Mouse (Mus musculus): Measurements from ENCODE around the gene Wfdc8.

Wfdc8 gene

GRCm38 (mm10) chr2:164563339-164564038, 49.9 kb downstream of the Wfdc8 start:
- no peak for DNase-seq (ENCODE audit: extremely low read depth, low read depth)

DNA sequence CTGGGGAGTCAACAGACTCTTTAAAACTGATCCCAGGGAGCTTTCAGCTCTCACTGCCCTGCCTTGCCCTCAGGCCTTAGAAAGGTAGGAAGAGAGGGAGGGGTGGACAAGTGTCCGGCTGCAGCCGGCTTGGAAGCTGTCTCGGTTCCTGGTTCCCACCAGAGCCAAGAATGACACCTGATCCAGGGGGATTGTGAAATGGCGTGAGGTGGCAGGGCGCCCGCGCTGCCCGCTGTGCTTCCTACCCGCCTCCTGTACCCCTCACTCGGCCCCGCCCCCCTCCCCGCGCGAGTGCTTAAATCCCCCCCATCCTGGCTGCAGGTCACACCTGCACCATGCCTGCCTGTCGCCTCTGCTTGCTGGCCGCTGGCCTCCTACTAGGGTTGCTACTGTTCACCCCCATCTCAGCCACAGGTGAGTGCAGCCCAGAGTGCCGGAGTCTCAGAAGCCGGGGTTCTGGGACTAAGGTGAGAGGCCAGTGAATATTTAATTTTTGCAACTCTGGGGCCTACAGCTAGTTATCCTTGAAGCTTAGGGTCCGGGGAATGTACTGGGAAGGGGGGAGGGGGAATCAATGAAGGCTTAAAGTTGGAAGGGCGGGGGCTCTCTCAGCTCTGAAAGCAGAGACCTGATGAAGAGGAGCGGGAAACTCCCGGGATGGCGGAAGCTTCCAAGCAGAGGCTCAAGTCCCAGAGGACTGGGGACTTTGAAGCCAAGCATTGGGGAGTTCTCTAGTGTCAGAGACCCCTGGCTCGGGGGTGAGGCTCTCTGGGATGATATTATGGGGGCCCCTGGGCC, 50.8 kb downstream of the Wfdc8 start, which contains the start of gene Wfdc2:
TSS of gene Wfdc2 (plus strand) at position 23 of the 798 bp plus-strand sequence.
- no peak for DNase-seq (ENCODE audit: extremely low read depth, low read depth)

DNA sequence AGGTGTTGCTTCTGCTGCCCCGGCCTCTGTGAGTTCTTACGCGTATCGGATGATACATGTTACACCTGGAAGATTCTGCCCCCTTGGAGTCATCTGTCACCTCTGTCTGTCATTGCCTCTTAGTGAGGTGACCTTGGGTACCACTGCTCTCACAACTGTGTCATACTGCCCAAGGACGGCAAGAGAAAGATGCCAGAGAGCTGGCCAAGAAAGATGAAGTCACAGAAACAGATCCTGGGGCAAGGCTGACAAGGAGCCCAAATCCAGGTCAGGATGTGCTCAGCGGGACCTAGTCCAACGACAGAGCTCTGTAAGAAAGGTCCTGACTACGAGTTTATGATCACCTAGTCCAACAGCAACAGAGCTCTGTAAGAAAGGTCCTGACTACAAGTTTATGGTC, 53.3 kb downstream of the Wfdc8 start:
- DNase-seq (ENCODE audit: extremely low read depth, low read depth), result no peak

DNA sequence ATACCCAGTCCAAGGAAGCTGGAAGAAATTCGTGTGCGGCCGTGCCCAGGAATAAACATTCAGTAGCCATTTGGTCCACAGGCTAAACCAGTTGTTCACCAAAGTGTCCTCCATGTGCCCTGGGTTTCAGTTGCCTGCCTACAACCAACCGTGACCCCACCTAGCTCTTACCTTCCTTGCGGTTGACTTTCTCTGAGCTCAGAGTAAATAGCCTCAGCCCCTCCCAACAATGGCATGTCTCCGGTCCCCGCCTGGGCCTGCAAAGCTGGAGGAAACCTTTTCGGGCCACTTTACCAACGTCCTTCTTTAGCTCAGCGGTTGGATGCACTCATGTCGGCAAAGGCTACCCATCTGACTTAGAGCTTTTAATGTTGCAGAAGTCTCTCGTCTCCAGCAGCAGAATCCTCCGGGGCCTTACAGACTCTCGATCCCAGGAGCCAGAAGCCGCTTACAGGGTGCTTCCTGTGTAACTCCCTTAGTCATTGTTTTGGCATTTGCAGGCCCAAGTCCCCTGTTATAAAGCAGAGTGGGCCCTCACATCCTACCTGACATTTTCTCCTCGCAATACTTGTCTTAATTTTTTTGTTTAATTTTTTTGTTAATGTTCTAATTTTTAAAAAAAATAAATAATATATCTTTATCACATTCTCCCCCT, 54.3 kb downstream of the Wfdc8 start:
- no peak for DNase-seq (ENCODE audit: extremely low read depth, low read depth)

- no peak for DNase-seq (ENCODE audit: extremely low read depth, low read depth)
Measured at GRCm38 (mm10) chr2:164558426-164558825, 55.0 kb downstream of the Wfdc8 start.

- DNase-seq (ENCODE audit: extremely low read depth, low read depth), result no peak
Measured at GRCm38 (mm10) chr2:164551502-164551901, 61.9 kb downstream of the Wfdc8 start.

- DNase-seq (ENCODE audit: extremely low read depth, low read depth), result no peak
Measured at GRCm38 (mm10) chr2:164550895-164551269, 62.5 kb downstream of the Wfdc8 start.

GRCm38 (mm10) chr2:164549963-164550894, 63.2 kb downstream of the Wfdc8 start:
- DNase-seq (ENCODE audit: extremely low read depth, low read depth), result no peak

- DNase-seq (ENCODE audit: extremely low read depth, low read depth), result no peak
Measured at GRCm38 (mm10) chr2:164549338-164549737, 64.1 kb downstream of the Wfdc8 start.

Measured in MEL-GATA-1-ER (cell line).